Mouse (Mus musculus): ENCODE measurements at regions not wholly inside any gene's neighbourhood (a gene's known extent, or its start where the extent isn't known, plus 50 kb on each side); places are given as distances from the start of the nearest gene placed in this dataset.

DNA sequence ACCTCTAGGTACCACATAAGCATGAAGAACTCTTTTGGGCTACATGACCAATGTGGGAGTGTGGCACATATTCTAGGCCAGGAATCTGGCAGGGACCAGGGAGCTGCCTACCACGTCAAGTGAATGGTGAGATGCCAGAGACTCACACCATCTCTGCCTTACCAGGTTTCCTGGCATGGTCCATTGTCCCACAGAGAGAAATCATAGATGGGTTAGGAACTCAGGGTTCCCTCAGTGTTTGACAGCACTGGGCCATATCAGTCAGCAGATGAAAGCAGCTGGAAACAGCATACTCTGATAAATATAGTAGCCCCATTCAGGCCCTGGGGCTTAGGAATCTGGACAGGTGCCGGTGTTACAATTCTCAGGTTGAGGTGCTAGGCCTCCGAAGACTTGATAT lies 1911.4 kb upstream of the Lrrc6 start:
- in situ Hi-C loops (cut with MboI; ENCODE audit: low sequenced_read_pairs in 2 of 2, unreplicated experiment in 2 of 2): no loop called here

GRCm38 (mm10) chr15:68403554-68404070 lies 1902.9 kb upstream of the Lrrc6 start:
- no peak for TF ChIP-seq CHD2 (IDR thresholded peaks at IDR 0.05; ENCODE audit: low read depth, low read length)
- TF ChIP-seq ZNF384 (IDR thresholded peaks at IDR 0.05; ENCODE audit: low read depth, low read length): no peak
- no peak for TF ChIP-seq ZC3H11A (IDR thresholded peaks at IDR 0.05; ENCODE audit: borderline replicate concordance, low read depth, low read length)
- TF ChIP-seq HCFC1 (IDR thresholded peaks at IDR 0.05; ENCODE audit: borderline replicate concordance, insufficient read depth, low read length): no peak
- TF ChIP-seq MAFK (IDR thresholded peaks at IDR 0.05; ENCODE audit: insufficient read depth, low read depth, low read length): no peak
- no peak for DNase-seq (ENCODE audit: low read depth, low spot score)
- in situ Hi-C loops (cut with MboI; ENCODE audit: low sequenced_read_pairs in 2 of 2, unreplicated experiment in 2 of 2): no loop called here
- no peaks in the 10 kb centered on the region for H3K9me3 ChIP-seq (ENCODE audit: control insufficient read depth, insufficient read depth, low read depth, low read length)
- no peak overlapping the region for H3K27ac ChIP-seq (ENCODE audit: insufficient read depth, low read depth, low read length, poor library complexity, severe bottlenecking)
- H3K36me3 ChIP-seq (ENCODE audit: control insufficient read depth, insufficient read depth, low read length, poor library complexity, severe bottlenecking): no peaks in the 10 kb centered on the region
- no peak overlapping the region for H3K4me3 ChIP-seq (ENCODE audit: insufficient read depth in 1 of 2, low read depth in 1 of 2, low read length in 2 of 2, poor library complexity in 1 of 2, severe bottlenecking in 1 of 2)
- H3K9ac ChIP-seq (ENCODE audit: insufficient read depth, low read depth, low read length, poor library complexity, severe bottlenecking): no peak overlapping the region
- H3K4me1 ChIP-seq (ENCODE audit: control insufficient read depth in 2 of 2, insufficient read depth in 2 of 2, low read length in 2 of 2, poor library complexity in 1 of 2): no peaks in the 10 kb centered on the region

More for the DNA sequence above, 1911.4 kb upstream of the Lrrc6 start:
- H3K4me1 ChIP-seq (ENCODE audit: control insufficient read depth in 2 of 2, insufficient read depth in 2 of 2, low read length in 2 of 2, poor library complexity in 1 of 2): no peaks in the 10 kb centered on the region
- H3K27ac ChIP-seq (ENCODE audit: insufficient read depth, low read depth, low read length, poor library complexity, severe bottlenecking): no peak overlapping the region
- TF ChIP-seq ZNF384 (IDR thresholded peaks at IDR 0.05; ENCODE audit: low read depth, low read length): no peak
- no peak for TF ChIP-seq HCFC1 (IDR thresholded peaks at IDR 0.05; ENCODE audit: borderline replicate concordance, insufficient read depth, low read length)
- TF ChIP-seq ZC3H11A (IDR thresholded peaks at IDR 0.05; ENCODE audit: borderline replicate concordance, low read depth, low read length): no peak
- no peaks in the 10 kb centered on the region for H3K36me3 ChIP-seq (ENCODE audit: control insufficient read depth, insufficient read depth, low read length, poor library complexity, severe bottlenecking)
- H3K9me3 ChIP-seq (ENCODE audit: control insufficient read depth, insufficient read depth, low read depth, low read length): no peaks in the 10 kb centered on the region
- no peak for DNase-seq (ENCODE audit: low read depth, low spot score)
- no peak overlapping the region for H3K4me3 ChIP-seq (ENCODE audit: insufficient read depth in 1 of 2, low read depth in 1 of 2, low read length in 2 of 2, poor library complexity in 1 of 2, severe bottlenecking in 1 of 2)
- no peak overlapping the region for H3K9ac ChIP-seq (ENCODE audit: insufficient read depth, low read depth, low read length, poor library complexity, severe bottlenecking)

DNA sequence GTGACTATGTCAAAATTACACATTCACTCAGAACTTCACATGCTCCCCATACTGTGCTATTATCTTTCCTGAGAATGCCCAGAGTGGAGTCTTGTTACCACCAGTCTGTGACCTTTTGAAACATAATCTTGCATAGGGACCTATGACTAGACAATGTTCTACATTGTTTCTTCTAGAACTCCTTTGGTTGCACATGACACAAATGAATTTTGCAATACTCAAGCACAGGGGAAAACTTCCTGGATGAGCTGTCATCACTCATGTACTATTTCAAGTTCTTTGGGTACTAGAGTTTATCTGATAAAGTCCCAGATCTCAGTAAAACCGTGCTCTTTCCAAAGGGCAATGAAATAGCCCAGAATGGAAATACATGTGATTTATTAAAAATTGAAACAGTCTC lies 1901.0 kb upstream of the Lrrc6 start:
- in situ Hi-C loops (cut with MboI; ENCODE audit: low sequenced_read_pairs in 2 of 2, unreplicated experiment in 2 of 2): no loop called here
- DNase-seq (ENCODE audit: low read depth, low spot score): no peak
- TF ChIP-seq ZC3H11A (IDR thresholded peaks at IDR 0.05; ENCODE audit: borderline replicate concordance, low read depth, low read length) (no peak), CHD2 (IDR thresholded peaks at IDR 0.05; ENCODE audit: low read depth, low read length) (no peak), ZNF384 (IDR thresholded peaks at IDR 0.05; ENCODE audit: low read depth, low read length) (no peak), HCFC1 (IDR thresholded peaks at IDR 0.05; ENCODE audit: borderline replicate concordance, insufficient read depth, low read length) (no peak), MAFK (IDR thresholded peaks at IDR 0.05; ENCODE audit: insufficient read depth, low read depth, low read length) (no peak)

DNA sequence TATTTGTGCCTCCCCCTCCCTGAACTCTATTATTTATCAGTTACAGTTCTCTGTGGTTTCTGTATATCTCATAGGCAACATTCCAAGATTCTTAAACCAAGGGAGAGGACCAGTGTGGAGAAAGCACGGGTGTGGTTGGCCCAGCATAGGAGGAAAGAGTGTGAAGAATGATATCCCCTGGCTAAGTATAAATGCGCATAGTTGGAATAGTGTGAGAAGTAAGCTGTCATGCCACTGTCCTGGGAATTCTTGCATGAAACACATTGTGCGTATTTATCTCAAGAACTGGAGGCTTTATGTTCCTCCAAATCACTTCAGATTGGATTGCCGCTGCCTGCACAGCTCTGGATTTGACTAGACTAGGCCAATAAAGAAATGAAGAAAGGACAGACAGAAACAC lies 1900.3 kb upstream of the Lrrc6 start:
- DNase-seq (ENCODE audit: low read depth, low spot score): no peak
- no peak for TF ChIP-seq CHD2 (IDR thresholded peaks at IDR 0.05; ENCODE audit: low read depth, low read length)
- no peak for TF ChIP-seq ZC3H11A (IDR thresholded peaks at IDR 0.05; ENCODE audit: borderline replicate concordance, low read depth, low read length)
- TF ChIP-seq ZNF384 (IDR thresholded peaks at IDR 0.05; ENCODE audit: low read depth, low read length): no peak
- no peak for TF ChIP-seq MAFK (IDR thresholded peaks at IDR 0.05; ENCODE audit: insufficient read depth, low read depth, low read length)
- TF ChIP-seq HCFC1 (IDR thresholded peaks at IDR 0.05; ENCODE audit: borderline replicate concordance, insufficient read depth, low read length): no peak
- in situ Hi-C loops (cut with MboI; ENCODE audit: low sequenced_read_pairs in 2 of 2, unreplicated experiment in 2 of 2): no loop called here
- H3K4me1 ChIP-seq (ENCODE audit: control insufficient read depth in 2 of 2, insufficient read depth in 2 of 2, low read length in 2 of 2, poor library complexity in 1 of 2): no peaks in the 10 kb centered on the region
- no peak overlapping the region for H3K27ac ChIP-seq (ENCODE audit: insufficient read depth, low read depth, low read length, poor library complexity, severe bottlenecking)
- no peaks in the 10 kb centered on the region for H3K9me3 ChIP-seq (ENCODE audit: control insufficient read depth, insufficient read depth, low read depth, low read length)
- no peaks in the 10 kb centered on the region for H3K36me3 ChIP-seq (ENCODE audit: control insufficient read depth, insufficient read depth, low read length, poor library complexity, severe bottlenecking)
- H3K9ac ChIP-seq (ENCODE audit: insufficient read depth, low read depth, low read length, poor library complexity, severe bottlenecking): no peak overlapping the region
- H3K4me3 ChIP-seq (ENCODE audit: insufficient read depth in 1 of 2, low read depth in 1 of 2, low read length in 2 of 2, poor library complexity in 1 of 2, severe bottlenecking in 1 of 2): no peak overlapping the region

More for the DNA sequence above, 1901.0 kb upstream of the Lrrc6 start:
- Histone ChIP-seq H3K9ac (ENCODE audit: insufficient read depth, low read depth, low read length, poor library complexity, severe bottlenecking) (no peak overlapping the region), H3K4me1 (ENCODE audit: control insufficient read depth in 2 of 2, insufficient read depth in 2 of 2, low read length in 2 of 2, poor library complexity in 1 of 2) (no peaks in the 10 kb centered on the region), H3K27ac (ENCODE audit: insufficient read depth, low read depth, low read length, poor library complexity, severe bottlenecking) (no peak overlapping the region), H3K36me3 (ENCODE audit: control insufficient read depth, insufficient read depth, low read length, poor library complexity, severe bottlenecking) (no peaks in the 10 kb centered on the region), H3K4me3 (ENCODE audit: insufficient read depth in 1 of 2, low read depth in 1 of 2, low read length in 2 of 2, poor library complexity in 1 of 2, severe bottlenecking in 1 of 2) (no peak overlapping the region), H3K9me3 (ENCODE audit: control insufficient read depth, insufficient read depth, low read depth, low read length) (no peaks in the 10 kb centered on the region)

GRCm38 (mm10) chr15:68396566-68396965 lies 1895.9 kb upstream of the Lrrc6 start:
- Histone ChIP-seq H3K9ac (ENCODE audit: insufficient read depth, low read depth, low read length, poor library complexity, severe bottlenecking) (no peak overlapping the region), H3K9me3 (ENCODE audit: control insufficient read depth, insufficient read depth, low read depth, low read length) (no peaks in the 10 kb centered on the region), H3K36me3 (ENCODE audit: control insufficient read depth, insufficient read depth, low read length, poor library complexity, severe bottlenecking) (no peaks in the 10 kb centered on the region), H3K4me1 (ENCODE audit: control insufficient read depth in 2 of 2, insufficient read depth in 2 of 2, low read length in 2 of 2, poor library complexity in 1 of 2) (no peaks in the 10 kb centered on the region), H3K27ac (ENCODE audit: insufficient read depth, low read depth, low read length, poor library complexity, severe bottlenecking) (no peak overlapping the region), H3K4me3 (ENCODE audit: insufficient read depth in 1 of 2, low read depth in 1 of 2, low read length in 2 of 2, poor library complexity in 1 of 2, severe bottlenecking in 1 of 2) (no peak overlapping the region)
- in situ Hi-C loops (cut with MboI; ENCODE audit: low sequenced_read_pairs in 2 of 2, unreplicated experiment in 2 of 2): no loop called here
- DNase-seq (ENCODE audit: low read depth, low spot score): no peak
- TF ChIP-seq ZC3H11A (IDR thresholded peaks at IDR 0.05; ENCODE audit: borderline replicate concordance, low read depth, low read length) (no peak), HCFC1 (IDR thresholded peaks at IDR 0.05; ENCODE audit: borderline replicate concordance, insufficient read depth, low read length) (no peak), ZNF384 (IDR thresholded peaks at IDR 0.05; ENCODE audit: low read depth, low read length) (no peak), MAFK (IDR thresholded peaks at IDR 0.05; ENCODE audit: insufficient read depth, low read depth, low read length) (no peak), CHD2 (IDR thresholded peaks at IDR 0.05; ENCODE audit: low read depth, low read length) (no peak)
